Mouse (Mus musculus) liver, adult 2 months (tissue): ENCODE measurements around the gene Maml3.

Experiments
- CTCF ChIP-seq: fragments of 200-500 bp; IDR thresholded peaks from 2 replicates; pipeline ENCODE4 v1.5.1; 2011; ENCODE audit warnings: low read depth, low read length, control low read depth
- POLR2A ChIP-seq: fragments of 200-500 bp; IDR thresholded peaks from 2 replicates; pipeline ENCODE4 v1.6.1; 2011; ENCODE audit warnings: low read length, control low read depth; ENCODE audit not compliant: insufficient read depth; ENCODE audit errors: extremely low read depth

DNA sequence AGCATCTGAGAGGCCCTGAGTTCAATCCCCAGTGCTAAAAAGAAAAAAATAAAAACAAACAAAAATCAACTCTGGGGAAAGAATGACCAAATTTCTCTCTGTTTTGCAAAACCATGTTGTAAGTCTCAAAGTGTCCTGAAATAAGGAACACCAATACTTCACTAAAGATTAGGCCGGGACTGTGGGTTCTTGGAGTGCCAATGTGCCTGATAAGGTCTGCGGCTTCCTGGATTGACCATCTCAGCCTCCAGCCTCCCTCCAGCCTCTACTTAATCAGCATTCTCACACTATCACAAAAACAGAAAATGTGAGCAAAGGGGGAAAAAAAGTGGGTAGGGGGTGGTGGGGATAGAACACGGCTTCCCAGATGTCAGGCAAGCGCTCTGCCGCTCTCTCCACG lies 30.9 kb downstream of the Maml3 start:
- TF ChIP-seq POLR2A = no peak
- TF ChIP-seq CTCF = no peak
